Mouse (Mus musculus): ENCODE results near the gene S1pr1.

S1pr1 gene

DNA sequence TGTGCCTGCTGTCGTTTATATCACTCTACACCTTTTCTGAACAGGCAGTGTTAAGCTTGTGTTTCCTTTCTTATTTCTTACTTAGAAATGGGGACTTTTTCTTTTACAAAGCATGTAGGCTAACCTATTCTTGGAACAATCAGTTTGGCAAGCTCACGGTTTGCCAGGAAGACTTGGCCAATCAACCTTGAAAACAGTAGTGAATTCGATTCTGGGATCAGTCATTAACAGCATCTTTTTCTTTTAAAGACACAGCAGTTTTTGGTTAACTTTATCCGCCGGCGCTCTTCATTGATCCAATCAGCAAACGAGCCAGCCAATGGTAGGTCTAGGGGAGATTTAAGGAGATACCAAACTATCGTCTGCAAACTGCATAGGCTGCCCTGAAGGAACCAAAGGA, 31.6 kb upstream of the S1pr1 start:
- no peaks in the 10 kb centered on the region for H3K9me3 ChIP-seq (ENCODE audit: low read length)
- no peak for TF ChIP-seq POU5F1 (IDR thresholded peaks at IDR 0.05; ENCODE audit: borderline replicate concordance, low read length)
- no peak for TF ChIP-seq CTCF (conservative IDR thresholded peaks at IDR 0.05; ENCODE audit: low read length)
- TF ChIP-seq NANOG (IDR thresholded peaks at IDR 0.05; ENCODE audit: borderline replicate concordance, low read length), result no peak
- no peaks in the 10 kb centered on the region for H3K36me3 ChIP-seq (ENCODE audit: insufficient read depth, low read length)
- H3K4me3 ChIP-seq (replicated peaks; ENCODE audit: low read length), result no peak overlapping the region
- no peaks in the 10 kb centered on the region for H3K4me1 ChIP-seq (replicated peaks; ENCODE audit: low read depth, low read length)
- H3K27me3 ChIP-seq (ENCODE audit: insufficient read depth, low read length), result no peaks in the 10 kb centered on the region

DNA sequence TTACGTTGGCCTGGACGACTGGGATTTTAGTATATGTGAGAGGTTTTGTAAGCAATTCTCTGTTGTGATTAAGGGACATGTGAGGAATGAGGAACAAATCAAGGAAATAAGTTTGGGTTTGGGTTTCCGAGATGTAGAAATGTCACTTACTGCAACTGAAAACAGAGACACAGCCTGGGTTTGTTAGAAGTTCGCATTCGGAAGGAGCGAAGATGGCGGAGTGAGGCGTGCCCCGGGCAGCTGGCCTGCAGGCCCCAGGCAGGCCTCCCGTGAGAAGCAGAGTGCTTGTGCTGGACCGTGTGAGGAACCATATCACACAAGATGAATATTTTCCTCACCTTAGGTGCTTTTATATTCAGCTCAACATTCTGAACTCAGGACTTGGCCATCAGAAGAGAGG, 30.2 kb upstream of the S1pr1 start:
- no peak for TF ChIP-seq POU5F1 (IDR thresholded peaks at IDR 0.05; ENCODE audit: borderline replicate concordance, low read length)
- H3K4me3 ChIP-seq (replicated peaks; ENCODE audit: low read length), result no peak overlapping the region
- H3K36me3 ChIP-seq (ENCODE audit: insufficient read depth, low read length), result no peaks in the 10 kb centered on the region
- H3K4me1 ChIP-seq (replicated peaks; ENCODE audit: low read depth, low read length), result no peaks in the 10 kb centered on the region
- H3K27me3 ChIP-seq (ENCODE audit: insufficient read depth, low read length), result no peaks in the 10 kb centered on the region
- H3K9me3 ChIP-seq (ENCODE audit: low read length), result no peaks in the 10 kb centered on the region

DNA sequence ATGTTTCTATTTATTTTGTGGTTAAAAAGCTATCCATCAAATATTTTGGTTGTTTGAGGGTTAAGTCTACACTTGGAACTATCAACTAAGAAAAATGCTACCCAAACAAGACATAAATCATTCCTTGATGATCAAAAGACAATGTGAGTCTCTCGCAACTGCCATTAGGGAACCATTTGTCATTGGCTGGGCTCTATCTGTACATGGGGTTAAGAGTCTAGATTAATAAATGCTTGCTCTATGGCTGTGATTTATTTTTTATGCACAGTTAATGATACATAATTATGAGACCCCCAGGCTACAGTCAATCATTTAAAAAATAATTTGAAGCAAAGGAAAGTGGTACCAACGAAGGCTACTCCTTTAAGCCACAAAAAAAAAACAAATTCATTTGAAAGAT, 23.7 kb upstream of the S1pr1 start:
- Histone ChIP-seq H3K27me3 (ENCODE audit: insufficient read depth, low read length) (no peaks in the 10 kb centered on the region), H3K4me3 (replicated peaks; ENCODE audit: low read length) (no peak overlapping the region), H3K36me3 (ENCODE audit: insufficient read depth, low read length) (no peaks in the 10 kb centered on the region), H3K9me3 (ENCODE audit: low read length) (no peaks in the 10 kb centered on the region), H3K4me1 (replicated peaks; ENCODE audit: low read depth, low read length) (no peaks in the 10 kb centered on the region)
- TF ChIP-seq NANOG (IDR thresholded peaks at IDR 0.05; ENCODE audit: borderline replicate concordance, low read length) (no peak), POU5F1 (IDR thresholded peaks at IDR 0.05; ENCODE audit: borderline replicate concordance, low read length) (no peak), CTCF (conservative IDR thresholded peaks at IDR 0.05; ENCODE audit: low read length) (no peak)

DNA sequence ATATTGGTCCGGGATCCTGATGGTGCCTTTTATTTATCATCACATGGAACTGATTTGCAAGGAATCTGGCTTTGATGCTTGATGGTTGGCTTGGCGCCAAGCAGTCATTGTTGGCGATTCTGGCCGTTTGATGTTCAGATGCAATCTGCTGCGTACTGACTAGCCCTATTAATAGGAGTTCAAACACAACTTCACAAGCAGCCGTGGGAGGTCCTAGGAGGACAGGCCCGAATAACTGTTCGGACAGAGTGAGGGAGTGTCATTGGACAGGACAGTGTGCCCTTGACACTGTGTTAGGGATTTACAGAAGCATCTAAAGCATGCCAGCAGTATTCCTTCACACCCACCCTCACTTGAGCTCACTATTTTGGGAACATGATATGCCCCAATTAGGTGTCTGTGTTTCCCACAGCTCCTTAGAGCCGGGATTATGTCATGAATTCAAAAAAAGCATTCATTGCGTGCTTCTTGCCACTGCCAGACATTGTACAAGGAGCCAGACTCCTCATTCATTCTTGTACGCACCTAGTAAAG, 23.0 kb upstream of the S1pr1 start:
- Histone ChIP-seq H3K4me3 (replicated peaks; ENCODE audit: low read length) (no peak overlapping the region), H3K4me1 (replicated peaks; ENCODE audit: low read depth, low read length) (no peaks in the 10 kb centered on the region), H3K9me3 (ENCODE audit: low read length) (no peaks in the 10 kb centered on the region), H3K27me3 (ENCODE audit: insufficient read depth, low read length) (no peaks in the 10 kb centered on the region), H3K36me3 (ENCODE audit: insufficient read depth, low read length) (no peaks in the 10 kb centered on the region)
- no peak for TF ChIP-seq NANOG (IDR thresholded peaks at IDR 0.05; ENCODE audit: borderline replicate concordance, low read length)
- TF ChIP-seq CTCF (conservative IDR thresholded peaks at IDR 0.05; ENCODE audit: low read length), result no peak
- no peak for TF ChIP-seq POU5F1 (IDR thresholded peaks at IDR 0.05; ENCODE audit: borderline replicate concordance, low read length)

GRCm38 (mm10) chr3:115735540-115735939, 20.7 kb upstream of the S1pr1 start:
- H3K36me3 ChIP-seq (ENCODE audit: insufficient read depth, low read length), result no peaks in the 10 kb centered on the region
- H3K27me3 ChIP-seq (ENCODE audit: insufficient read depth, low read length), result no peaks in the 10 kb centered on the region
- H3K4me3 ChIP-seq (replicated peaks; ENCODE audit: low read length), result no peak overlapping the region
- peaks cover 2% of the 10 kb centered on the region; the same call in 1 of the 2 replicates for H3K9me3 ChIP-seq (ENCODE audit: low read length)
- TF ChIP-seq CTCF (conservative IDR thresholded peaks at IDR 0.05; ENCODE audit: low read length) (no peak), NANOG (IDR thresholded peaks at IDR 0.05; ENCODE audit: borderline replicate concordance, low read length) (no peak), POU5F1 (IDR thresholded peaks at IDR 0.05; ENCODE audit: borderline replicate concordance, low read length) (no peak)
- no peaks in the 10 kb centered on the region for H3K4me1 ChIP-seq (replicated peaks; ENCODE audit: low read depth, low read length)

GRCm38 (mm10) chr3:115734841-115735240, 20.0 kb upstream of the S1pr1 start:
- TF ChIP-seq CTCF (conservative IDR thresholded peaks at IDR 0.05; ENCODE audit: low read length), result no peak
- no peak for TF ChIP-seq NANOG (IDR thresholded peaks at IDR 0.05; ENCODE audit: borderline replicate concordance, low read length)
- TF ChIP-seq POU5F1 (IDR thresholded peaks at IDR 0.05; ENCODE audit: borderline replicate concordance, low read length), result no peak
- no peaks in the 10 kb centered on the region for H3K36me3 ChIP-seq (ENCODE audit: insufficient read depth, low read length)
- H3K4me1 ChIP-seq (replicated peaks; ENCODE audit: low read depth, low read length), result no peaks in the 10 kb centered on the region
- peaks cover 7% of the 10 kb centered on the region for H3K9me3 ChIP-seq (ENCODE audit: low read length)
- H3K4me3 ChIP-seq (replicated peaks; ENCODE audit: low read length), result no peak overlapping the region
- H3K27me3 ChIP-seq (ENCODE audit: insufficient read depth, low read length), result no peaks in the 10 kb centered on the region

DNA sequence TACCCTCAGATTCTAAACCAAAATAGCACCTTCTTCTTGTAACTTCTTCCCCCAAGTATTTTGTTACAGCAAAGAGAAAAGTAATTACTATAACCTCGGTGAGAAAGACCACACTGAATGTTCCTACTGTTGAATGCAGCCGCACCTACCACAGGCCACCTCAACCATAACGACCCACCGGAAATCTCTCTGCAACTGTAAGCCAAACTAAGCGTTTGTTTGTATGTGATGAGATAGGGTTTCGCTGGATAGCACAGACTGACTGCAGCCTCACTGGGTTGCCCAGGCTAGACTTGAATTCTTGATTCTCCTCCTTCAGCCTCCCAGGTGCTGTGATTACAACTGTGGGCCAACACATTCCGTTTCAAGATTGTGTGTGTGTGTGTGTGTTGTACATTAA, 15.5 kb upstream of the S1pr1 start:
- H3K4me1 ChIP-seq (replicated peaks; ENCODE audit: low read depth, low read length), result no peaks in the 10 kb centered on the region
- no peak overlapping the region for H3K4me3 ChIP-seq (replicated peaks; ENCODE audit: low read length)
- H3K9me3 ChIP-seq (ENCODE audit: low read length), result peaks cover 7% of the 10 kb centered on the region
- H3K27me3 ChIP-seq (ENCODE audit: insufficient read depth, low read length), result no peaks in the 10 kb centered on the region
- H3K36me3 ChIP-seq (ENCODE audit: insufficient read depth, low read length), result no peaks in the 10 kb centered on the region
- no peak for TF ChIP-seq POU5F1 (IDR thresholded peaks at IDR 0.05; ENCODE audit: borderline replicate concordance, low read length)
- TF ChIP-seq NANOG (IDR thresholded peaks at IDR 0.05; ENCODE audit: borderline replicate concordance, low read length), result no peak
- TF ChIP-seq CTCF (conservative IDR thresholded peaks at IDR 0.05; ENCODE audit: low read length), result no peak

DNA sequence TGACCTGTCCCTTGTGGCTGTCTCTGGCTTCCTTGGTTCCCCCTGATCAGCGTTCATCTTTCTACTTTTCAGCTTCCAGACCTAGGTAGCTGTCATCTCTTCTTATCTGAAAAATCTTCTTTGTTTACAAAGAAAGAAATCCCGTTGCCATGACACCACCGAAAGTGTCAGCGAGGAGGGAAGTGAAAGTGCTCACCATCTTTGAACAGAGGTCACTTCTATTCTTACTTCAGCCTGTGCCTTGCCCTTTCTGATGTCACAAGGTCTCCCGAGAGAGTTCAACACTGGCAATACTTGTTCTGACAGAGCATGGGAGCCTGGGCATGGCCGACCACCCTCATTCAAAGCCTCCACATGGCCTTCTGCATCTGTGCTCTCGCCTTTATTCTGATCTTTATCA, 14.3 kb upstream of the S1pr1 start:
- no peak for TF ChIP-seq CTCF (conservative IDR thresholded peaks at IDR 0.05; ENCODE audit: low read length)
- no peak for TF ChIP-seq NANOG (IDR thresholded peaks at IDR 0.05; ENCODE audit: borderline replicate concordance, low read length)
- TF ChIP-seq POU5F1 (IDR thresholded peaks at IDR 0.05; ENCODE audit: borderline replicate concordance, low read length), result no peak
- H3K27me3 ChIP-seq (ENCODE audit: insufficient read depth, low read length), result no peaks in the 10 kb centered on the region

GRCm38 (mm10) chr3:115728211-115728610, 13.3 kb upstream of the S1pr1 start:
- TF ChIP-seq CTCF (conservative IDR thresholded peaks at IDR 0.05; ENCODE audit: low read length) (no peak), NANOG (IDR thresholded peaks at IDR 0.05; ENCODE audit: borderline replicate concordance, low read length) (no peak), POU5F1 (IDR thresholded peaks at IDR 0.05; ENCODE audit: borderline replicate concordance, low read length) (no peak)
- no peaks in the 10 kb centered on the region for H3K4me1 ChIP-seq (replicated peaks; ENCODE audit: low read depth, low read length)
- no peaks in the 10 kb centered on the region for H3K27me3 ChIP-seq (ENCODE audit: insufficient read depth, low read length)
- H3K36me3 ChIP-seq (ENCODE audit: insufficient read depth, low read length), result no peaks in the 10 kb centered on the region
- H3K4me3 ChIP-seq (replicated peaks; ENCODE audit: low read length), result no peak overlapping the region
- peaks cover 7% of the 10 kb centered on the region for H3K9me3 ChIP-seq (ENCODE audit: low read length)

More for the DNA sequence above, 14.3 kb upstream of the S1pr1 start:
- no peak overlapping the region for H3K4me3 ChIP-seq (replicated peaks; ENCODE audit: low read length)
- H3K9me3 ChIP-seq (ENCODE audit: low read length), result peaks cover 7% of the 10 kb centered on the region
- H3K4me1 ChIP-seq (replicated peaks; ENCODE audit: low read depth, low read length), result no peaks in the 10 kb centered on the region
- no peaks in the 10 kb centered on the region for H3K36me3 ChIP-seq (ENCODE audit: insufficient read depth, low read length)

Data from E14TG2a.4 (cell line).